Mouse (Mus musculus) urinary bladder, postnatal 10 days (tissue): ENCODE measurements around the gene Samd3.

ENCODE experiments used
- DNase-seq: peaks from one replicate; pipeline ENCODE4 v3.0.0; 2022; ENCODE audit warnings: low spot score

The Samd3 gene

GRCm38 (mm10) chr10:26229488-26229887 lies at the start of gene Samd3:
Gene Samd3, plus strand, starts transcription at chr10:26229707.
- DNase-seq = no peak

GRCm38 (mm10) chr10:26185289-26185688 lies 44.2 kb upstream of the Samd3 start:
- no peak for DNase-seq

- no peak for DNase-seq
These were observed 38.7 kb upstream of the Samd3 start for GRCm38 (mm10) chr10:26190811-26191210.

GRCm38 (mm10) chr10:26194892-26195291 lies 34.6 kb upstream of the Samd3 start:
- no peak for DNase-seq

GRCm38 (mm10) chr10:26202708-26203368 lies 26.7 kb upstream of the Samd3 start:
- no peak for DNase-seq

- no peak for DNase-seq
These were observed 8.8 kb upstream of the Samd3 start for GRCm38 (mm10) chr10:26220729-26221128.

- DNase-seq = no peak
These were observed 3.3 kb upstream of the Samd3 start for GRCm38 (mm10) chr10:26226241-26226640.

- no peak for DNase-seq
These were observed 2.8 kb upstream of the Samd3 start for GRCm38 (mm10) chr10:26226734-26227133.

- no peak for DNase-seq
These were observed 1.3 kb upstream of the Samd3 start for GRCm38 (mm10) chr10:26228187-26228586.

- DNase-seq = no peak
These were observed 2.7 kb downstream of the Samd3 start for GRCm38 (mm10) chr10:26232071-26232653.

- no peak for DNase-seq
These were observed 9.1 kb downstream of the Samd3 start for GRCm38 (mm10) chr10:26238559-26238958.

- DNase-seq = no peak
These were observed 9.6 kb downstream of the Samd3 start for GRCm38 (mm10) chr10:26239090-26239489.

- no peak for DNase-seq
These were observed 13.7 kb downstream of the Samd3 start for GRCm38 (mm10) chr10:26243203-26243602.

- DNase-seq = no peak
These were observed 15.0 kb downstream of the Samd3 start for GRCm38 (mm10) chr10:26244466-26244865.

- DNase-seq = no peak
These were observed 20.1 kb downstream of the Samd3 start for GRCm38 (mm10) chr10:26249426-26250165.

GRCm38 (mm10) chr10:26259908-26260307 lies 30.4 kb downstream of the Samd3 start:
- DNase-seq = no peak

- no peak for DNase-seq
These were observed 34.4 kb downstream of the Samd3 start for GRCm38 (mm10) chr10:26263744-26264459.

GRCm38 (mm10) chr10:26275414-26275813 lies 45.9 kb downstream of the Samd3 start:
- no peak for DNase-seq

- DNase-seq = no peak
These were observed 50.5 kb downstream of the Samd3 start for GRCm38 (mm10) chr10:26280009-26280408.

GRCm38 (mm10) chr10:26287136-26287535 lies 57.6 kb downstream of the Samd3 start:
- no peak for DNase-seq

- no peak for DNase-seq
These were observed 67.7 kb downstream of the Samd3 start for GRCm38 (mm10) chr10:26297200-26297599.

GRCm38 (mm10) chr10:26297626-26298025 lies 68.1 kb downstream of the Samd3 start:
- no peak for DNase-seq

- no peak for DNase-seq
These were observed 72.8 kb downstream of the Samd3 start for GRCm38 (mm10) chr10:26302336-26302735.
